Mouse (Mus musculus) brain, embryonic 18.5 days (tissue): ENCODE measurements around the gene Gm21981.
"Not testable (repeated sequence)": the region's sequence is repeated elsewhere in the genome, so short reads cannot be mapped to it uniquely, and the experiment has no call there.

ENCODE experiments used
- DNase-seq: peaks from one replicate; pipeline ENCODE4 v3.0.0-alpha.2; 2012; ENCODE audit warnings: low read depth, low spot score

Gene Gm21981

DNA sequence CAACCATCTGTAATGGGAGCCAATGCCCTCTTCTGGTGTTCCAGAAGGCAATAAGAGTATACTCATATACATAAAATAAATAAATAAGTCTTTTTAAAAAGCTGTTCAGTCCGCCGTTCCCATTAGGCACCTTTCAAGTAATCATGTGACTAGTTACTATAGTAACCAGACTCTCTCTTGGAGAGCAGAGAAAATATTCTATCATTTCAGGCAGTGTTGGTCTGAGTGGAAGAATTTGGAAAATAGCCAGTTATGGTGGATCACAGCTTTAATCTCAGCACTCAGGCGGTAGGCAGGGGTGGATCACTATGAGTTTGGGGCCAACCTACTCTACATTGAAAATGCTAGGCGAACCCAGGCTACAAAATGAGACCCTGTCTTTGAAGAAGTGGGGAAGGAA lies 25.1 kb downstream of the Gm21981 start:
- DNase-seq, result no peak

DNA sequence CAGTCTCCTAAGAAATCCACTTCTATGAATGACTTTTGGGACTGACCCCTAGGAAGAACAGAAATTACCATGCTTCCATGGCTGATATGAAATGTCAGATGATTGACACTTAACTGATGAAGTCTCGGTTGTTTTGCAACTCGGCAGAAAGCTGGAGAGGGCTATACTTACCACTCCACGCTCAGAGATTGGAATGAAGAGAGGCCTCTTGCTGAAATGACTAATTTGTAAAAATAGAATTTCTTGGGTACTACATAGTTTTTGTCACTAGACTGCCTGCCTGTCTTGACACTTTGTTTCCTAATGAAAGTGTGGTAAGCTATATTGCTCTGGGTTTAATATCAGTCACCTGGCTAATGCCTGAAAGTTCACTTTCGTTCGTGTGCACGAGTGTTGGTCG lies 29.8 kb downstream of the Gm21981 start:
- no peak for DNase-seq

DNA sequence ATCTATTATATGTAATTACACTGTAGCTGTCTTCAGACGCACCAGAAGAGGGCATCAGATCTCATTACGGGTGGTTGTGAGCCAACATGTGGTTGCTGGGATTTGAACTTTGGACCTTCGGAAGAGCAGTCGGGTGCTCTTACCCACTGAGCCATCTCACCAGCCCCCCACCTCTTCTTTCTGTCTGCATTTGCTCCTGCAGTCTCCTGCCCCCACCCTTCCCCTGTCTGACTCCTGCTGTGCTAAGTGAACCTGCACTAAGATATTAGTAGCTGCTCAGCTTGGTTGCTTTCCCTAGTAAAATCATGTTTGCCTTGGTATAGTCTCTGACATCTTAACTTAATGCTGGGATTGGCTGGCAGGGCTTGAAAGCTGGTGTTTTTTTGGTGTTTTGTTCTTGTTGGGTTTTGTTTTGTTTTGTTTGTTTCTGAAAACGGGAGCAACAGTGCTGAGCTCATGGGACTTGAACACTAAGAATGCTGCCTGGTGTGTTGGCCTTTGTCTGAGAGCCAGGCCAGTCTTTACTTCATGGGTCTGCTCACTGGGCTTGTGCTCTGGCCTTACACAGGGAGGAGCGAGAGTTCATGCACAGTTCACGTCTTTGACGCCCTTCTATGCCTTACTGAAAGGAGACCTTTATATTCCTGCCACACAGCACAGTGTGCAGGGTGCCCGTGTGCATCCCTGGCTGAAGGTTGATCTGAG lies 31.1 kb downstream of the Gm21981 start:
- no peak for DNase-seq

DNA sequence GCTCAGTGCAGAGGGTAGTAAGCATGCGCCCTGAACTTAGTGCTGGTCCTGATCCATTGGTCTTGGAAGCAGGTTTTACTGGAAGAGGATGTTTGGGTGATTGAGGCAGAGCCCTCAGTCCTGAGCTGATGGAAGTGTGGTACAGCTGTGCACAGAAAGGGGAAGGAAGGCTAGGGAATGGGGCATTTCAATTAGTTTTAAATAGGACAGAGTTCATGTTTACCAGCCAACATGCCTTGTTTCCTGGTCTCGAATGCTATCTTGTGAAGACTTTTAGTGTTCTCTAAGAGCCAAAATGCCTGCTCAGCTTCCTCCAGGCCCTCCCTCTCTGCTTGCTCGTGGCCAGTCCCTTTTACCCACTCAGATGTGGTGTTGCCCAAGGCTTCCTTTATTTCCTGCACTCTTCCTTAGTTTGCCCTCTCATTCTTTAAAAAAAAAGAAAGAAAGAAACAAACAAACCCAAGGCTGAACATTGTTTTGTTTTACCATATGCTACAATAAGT lies 35.5 kb downstream of the Gm21981 start:
- no peak for DNase-seq

DNA sequence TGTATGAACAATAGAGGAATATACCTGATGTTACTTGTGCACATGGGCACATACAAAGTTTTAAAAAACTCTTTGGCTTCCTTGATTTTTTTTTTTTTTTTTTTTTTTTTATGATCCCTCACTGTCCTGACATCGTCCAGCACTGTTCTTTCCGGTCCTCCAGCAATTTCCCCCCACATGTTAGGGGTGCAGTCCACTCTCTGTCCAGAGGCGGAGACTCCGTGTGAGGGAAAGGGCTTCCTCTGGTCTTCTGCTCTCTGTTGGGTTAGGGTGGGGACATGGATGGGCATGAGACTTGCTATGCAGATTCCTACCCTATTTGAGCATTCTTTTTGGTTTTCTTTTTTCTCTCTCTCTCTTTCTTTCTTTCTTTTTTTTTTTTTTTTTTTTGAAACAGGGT lies 36.4 kb downstream of the Gm21981 start:
- no peak for DNase-seq

DNA sequence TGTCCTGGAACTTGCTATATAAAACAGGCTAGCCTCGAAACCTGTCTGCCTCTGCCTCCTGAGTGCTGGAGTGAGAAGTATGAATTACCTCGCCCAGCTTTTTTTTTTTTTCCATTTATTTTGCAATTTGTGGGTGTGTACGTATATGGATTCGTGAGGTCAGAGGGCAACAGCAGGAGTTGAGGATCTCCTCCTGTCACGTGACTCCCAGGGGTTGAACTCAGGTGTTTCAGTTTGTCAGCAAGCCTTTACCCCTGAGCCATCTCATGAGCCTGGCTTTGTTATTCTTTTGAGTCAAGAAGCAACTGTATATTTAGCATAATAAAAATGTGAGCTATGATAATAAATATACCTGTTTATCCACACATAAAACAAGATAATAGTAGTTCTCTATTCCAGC lies 38.6 kb downstream of the Gm21981 start:
- no peak for DNase-seq

DNA sequence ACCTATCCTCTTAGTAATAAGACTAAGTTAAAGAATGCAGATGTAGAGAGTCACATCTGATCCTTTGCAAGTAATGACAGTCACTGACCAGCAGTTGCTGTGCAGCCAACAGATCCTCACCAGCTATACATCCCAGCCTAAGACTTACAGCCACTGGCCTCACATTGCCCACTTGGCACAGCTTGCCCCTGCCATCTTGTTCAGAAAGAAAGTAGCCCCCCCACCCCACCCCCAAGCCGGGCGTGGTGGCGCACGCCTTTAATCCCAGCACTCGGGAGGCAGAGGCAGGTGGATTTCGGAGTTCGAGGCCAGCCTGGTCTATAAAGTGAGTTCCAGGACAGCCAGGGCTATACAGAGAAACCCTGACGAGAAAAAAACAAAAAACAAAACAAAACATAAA lies 39.9 kb downstream of the Gm21981 start:
- DNase-seq, result not testable (repeated sequence)

DNA sequence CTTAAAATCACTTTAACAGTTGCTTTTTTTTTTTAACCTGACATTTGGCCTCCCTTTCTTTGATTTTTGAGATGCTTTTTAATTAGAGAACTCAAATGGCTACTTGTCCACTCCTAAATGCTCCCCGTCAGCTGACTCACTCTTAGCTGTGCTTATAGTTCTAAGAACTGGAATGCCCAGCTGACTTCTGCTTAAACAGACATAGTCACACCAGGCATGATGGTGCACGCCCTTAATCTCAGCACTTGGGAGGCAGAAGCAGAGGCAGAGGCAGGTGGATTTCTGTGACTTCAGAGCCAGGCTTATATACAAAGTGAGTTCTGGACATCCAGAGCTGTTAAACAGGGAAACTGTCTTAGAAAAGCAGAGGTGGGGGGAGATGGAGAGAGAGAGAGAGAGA lies 42.3 kb downstream of the Gm21981 start:
- no peak for DNase-seq

DNA sequence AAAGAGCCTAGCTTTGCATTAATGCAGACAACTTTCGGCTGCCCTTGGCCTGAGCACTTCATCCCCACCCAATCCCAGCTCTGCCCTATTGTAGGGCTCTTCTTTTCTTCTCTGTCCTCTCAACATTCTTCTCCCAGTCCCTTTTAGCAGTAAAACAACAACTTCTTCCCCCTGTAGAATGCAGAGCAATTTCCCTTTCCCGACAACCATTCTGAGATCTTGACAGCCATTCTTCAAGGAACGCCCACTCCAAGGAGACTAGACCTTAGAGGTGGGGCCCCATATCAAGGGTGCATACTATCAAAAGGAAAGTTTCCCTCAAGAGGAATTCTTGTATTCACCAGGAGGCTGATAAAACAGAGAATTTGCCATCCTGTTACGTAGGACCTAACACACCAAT lies 45.3 kb downstream of the Gm21981 start:
- no peak for DNase-seq

DNA sequence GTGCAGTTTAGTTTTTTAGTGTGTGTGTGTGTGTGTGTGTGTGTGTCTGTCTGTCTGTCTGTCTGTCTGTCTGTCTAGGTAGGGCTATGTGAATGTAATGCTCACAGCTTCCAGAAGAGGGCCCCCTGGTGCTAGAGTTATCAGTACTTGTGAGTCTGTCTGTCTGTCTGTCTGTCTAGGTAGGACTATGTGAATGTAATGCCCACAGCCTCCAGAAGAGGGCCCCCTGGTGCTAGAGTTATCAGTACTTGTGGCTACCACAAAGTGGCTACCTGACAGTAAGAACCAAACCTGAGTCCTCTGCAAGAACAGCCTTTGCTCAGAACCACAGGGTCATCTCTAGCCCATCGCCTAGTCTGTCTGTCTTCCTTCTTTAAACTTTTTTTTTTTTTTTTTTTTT lies 47.6 kb downstream of the Gm21981 start:
- no peak for DNase-seq

DNA sequence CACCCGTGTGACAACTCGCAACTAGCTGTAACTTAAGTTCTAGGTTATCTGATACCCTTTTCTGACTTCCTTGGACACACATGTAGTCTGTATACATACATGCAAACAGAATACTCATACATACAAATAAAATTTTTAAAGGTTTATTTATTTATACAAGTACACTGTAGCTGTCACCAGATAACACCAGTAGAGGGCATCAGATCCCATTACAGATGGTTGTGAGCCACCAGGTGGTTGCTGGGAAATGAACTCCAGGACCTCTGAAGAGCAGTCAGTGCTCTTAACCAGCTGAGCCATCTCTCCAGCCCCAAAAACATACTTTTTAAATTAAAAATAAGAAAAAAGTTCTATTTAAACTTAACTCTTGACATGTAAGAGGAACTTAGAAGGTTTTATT lies 51.3 kb downstream of the Gm21981 start:
- DNase-seq, result no peak
